8 mouse cellular contexts compared by ENCODE assay signal in the genomic region with DNA sequence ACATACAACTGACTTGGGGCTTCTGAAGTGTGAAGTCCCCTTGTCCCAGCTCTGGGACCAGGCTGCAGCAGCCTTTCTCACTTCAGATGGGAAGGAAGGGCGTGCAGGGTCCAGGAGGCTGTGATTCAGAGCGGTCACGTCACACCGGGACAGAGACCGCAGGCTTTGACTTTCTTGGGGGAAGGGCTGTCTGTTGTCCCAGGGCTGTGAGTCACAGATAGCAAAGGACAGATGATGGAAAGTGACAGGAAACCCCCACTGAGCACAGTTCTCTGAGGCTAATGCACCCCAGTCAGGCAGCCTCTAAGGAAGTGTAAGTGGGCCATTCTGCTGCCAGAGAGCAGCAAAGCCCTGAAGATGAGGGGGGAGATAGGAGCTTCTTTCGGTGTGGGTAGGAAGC. TPM values are rescaled to one million over a fixed set of nuclear protein-coding genes. Genes with fewer than 3 reads are reported as not detected.
DNase-seq lines count a peak whose midpoint lies in the region; ATAC-seq lines count a peak whose summit lies in the region.

No protein-coding gene starts in this region.

- no peak overlapping the region for H3K27ac ChIP-seq in embryonic facial prominence, embryonic 14.5 days (replicated peaks; ENCODE audit: low read depth, low read length)
- H3K27ac ChIP-seq in hindbrain, embryonic 13.5 days, result no peak overlapping the region
- H3K27ac ChIP-seq in liver, embryonic 15.5 days (replicated peaks), result no peak overlapping the region

- no peaks in the 10 kb centered on the region for H3K36me3 ChIP-seq in embryonic facial prominence, embryonic 14.5 days (ENCODE audit: control insufficient read depth, insufficient read depth, low read length)
- H3K36me3 ChIP-seq in hindbrain, embryonic 13.5 days, result no peaks in the 10 kb centered on the region
- no peaks in the 10 kb centered on the region for H3K36me3 ChIP-seq in liver, embryonic 15.5 days (replicated peaks)

- no peaks in the 10 kb centered on the region for H3K4me1 ChIP-seq in embryonic facial prominence, embryonic 14.5 days (ENCODE audit: control insufficient read depth, insufficient read depth, low read length)
- peaks cover 10% of the 10 kb centered on the region; the same call in 1 of the 2 replicates for H3K4me1 ChIP-seq in hindbrain, embryonic 13.5 days (replicated peaks)
- H3K4me1 ChIP-seq in liver, embryonic 15.5 days (replicated peaks), result no peaks in the 10 kb centered on the region; the same call in 1 of the 2 replicates

- H3K4me3 ChIP-seq in embryonic facial prominence, embryonic 14.5 days (ENCODE audit: low read depth, low read length), result no peak overlapping the region; the same call in 1 of the 2 replicates
- H3K4me3 ChIP-seq in hindbrain, embryonic 13.5 days, result no peak overlapping the region
- no peak overlapping the region for H3K4me3 ChIP-seq in liver, embryonic 15.5 days (replicated peaks)

- peak overlapping the region; percentile 43 for H3K4me2 ChIP-seq in embryonic facial prominence, embryonic 14.5 days (ENCODE audit: low read depth, low read length)
- peak overlapping the region; percentile 3; the same call in 1 of the 2 replicates for H3K4me2 ChIP-seq in hindbrain, embryonic 13.5 days
- H3K4me2 ChIP-seq in liver, embryonic 15.5 days, result 0 out of 2 replicates have a peak overlapping the region, but pooled peaks have one; percentile 3

- no peaks in the 10 kb centered on the region for H3K27me3 ChIP-seq in embryonic facial prominence, embryonic 14.5 days (replicated peaks; ENCODE audit: control insufficient read depth, insufficient read depth, low read length)
- no peaks in the 10 kb centered on the region for H3K27me3 ChIP-seq in hindbrain, embryonic 13.5 days
- no peaks in the 10 kb centered on the region; the same call in 1 of the 2 replicates for H3K27me3 ChIP-seq in liver, embryonic 15.5 days

- no peaks in the 10 kb centered on the region for H3K9me3 ChIP-seq in embryonic facial prominence, embryonic 14.5 days (ENCODE audit: control insufficient read depth, low read length)
- no peaks in the 10 kb centered on the region for H3K9me3 ChIP-seq in hindbrain, embryonic 13.5 days
- no peaks in the 10 kb centered on the region for H3K9me3 ChIP-seq in liver, embryonic 15.5 days (replicated peaks)

- H3K9ac ChIP-seq in embryonic facial prominence, embryonic 14.5 days (ENCODE audit: low read depth, low read length), result no peak overlapping the region
- H3K9ac ChIP-seq in hindbrain, embryonic 13.5 days, result no peak overlapping the region
- no peak overlapping the region for H3K9ac ChIP-seq in liver, embryonic 15.5 days

- DNase-seq in 416B (ENCODE audit: low read depth), result peak; percentile 95
- peak; percentile 84 for DNase-seq in CD4-positive, CD25-positive, alpha-beta regulatory T cell, adult 2 months (ENCODE audit: low read depth, low spot score)
- DNase-seq in embryonic facial prominence, embryonic 14.5 days (ENCODE audit: low spot score), result peak; percentile 26
- DNase-seq in neural tube, embryonic 10.5 days (ENCODE audit: extremely low spot score, low spot score), result peak; percentile 14
- no peak for DNase-seq in c-Kit-positive CD71-positive TER-119-positive erythroid progenitor cells, embryonic 14.5 days (ENCODE audit: low spot score)
- DNase-seq in urinary bladder, adult 18-20 months (ENCODE audit: low spot score in 2 of 2), result no peak

- no peak for ATAC-seq in embryonic facial prominence, embryonic 14.5 days (ENCODE audit: low read depth)
- ATAC-seq in hindbrain, embryonic 13.5 days (ENCODE audit: low FRiP score), result no peak
- no peak for ATAC-seq in liver, embryonic 15.5 days (ENCODE audit: insufficient read depth)

- WGBS in embryonic facial prominence, embryonic 14.5 days, result 10% methylated on average over 6 of the region's 6 CpGs
- 18% methylated on average over 6 of the region's 6 CpGs for WGBS in hindbrain, embryonic 13.5 days
- 2% methylated on average over 6 of the region's 6 CpGs for WGBS in liver, embryonic 15.5 days (ENCODE audit: insufficient replicate concordance)

RNA-seq across cellular contexts. Expression of a gene that starts 23.9 kb away (rescaled TPM):
- polyA plus RNA-seq in embryonic facial prominence, embryonic 14.5 days (2014; fragmentation: Nextera tagmentation; extraction: Ambion mirVana), result 21.5 and 24.3 TPM in 2 replicates
- polyA plus RNA-seq in hindbrain, embryonic 13.5 days (2015; fragmentation: Nextera tagmentation; extraction: Ambion mirVana), result 19.6 and 20.4 TPM in 2 replicates
- 6.0 and 6.7 TPM in 2 replicates for polyA plus RNA-seq in liver, embryonic 15.5 days (2015; fragmentation: Nextera tagmentation; extraction: Ambion mirVana)

Comparison
In these comparisons a context has a peak if more than half of its experiments do, and no peak if none do; other contexts are left out.
1. DNase-seq: peak in 416B (single experiment), CD4-positive, CD25-positive, alpha-beta regulatory T cell, adult 2 months (single experiment), embryonic facial prominence, embryonic 14.5 days (single experiment) and neural tube, embryonic 10.5 days (single experiment); none in c-Kit-positive CD71-positive TER-119-positive erythroid progenitor cells, embryonic 14.5 days (single experiment) and urinary bladder, adult 18-20 months (0 of 2).
2. Peak in every context shown above with its lines, with median percentiles within 50 percentile points of each other: H3K4me2 ChIP-seq.